Mouse (Mus musculus) limb, embryonic 14.5 days (tissue): ENCODE measurements at regions not wholly inside any gene's neighbourhood (a gene's known extent, or its start where the extent isn't known, plus 50 kb on each side); places are given as distances from the start of the nearest gene placed in this dataset.

Experiments used
- ATAC-seq: fragments of 200-750 bp; cut with Nextera tagmentation; 2 replicates; pipeline ENCODE4 v1.8.0; 2017; ENCODE audit warnings: low read depth, moderate number of reproducible peaks, moderate TSS enrichment; ENCODE audit not compliant: low FRiP score
- DNase-seq: peaks from one replicate; pipeline ENCODE4 v3.0.0-alpha.2; 2015; ENCODE audit warnings: low spot score
- H3K27ac ChIP-seq: fragments of 300-500 bp; sonication (generic); replicated peaks from 2 replicates; pipeline ENCODE4 v1.5.1; 2014; ENCODE audit warnings: low read depth, mild to moderate bottlenecking, low read length, moderate library complexity, mixed read lengths
- H3K27me3 ChIP-seq: fragments of 300-500 bp; sonication (generic); 2 replicates; pipeline ENCODE4 v1.6.1; 2014; ENCODE audit warnings: low read length, mixed read lengths; ENCODE audit not compliant: control insufficient read depth, insufficient read depth
- H3K36me3 ChIP-seq: fragments of 300-500 bp; sonication (generic); 2 replicates; pipeline ENCODE4 v1.6.1; 2014; ENCODE audit warnings: mild to moderate bottlenecking, low read length, moderate library complexity, mixed read lengths; ENCODE audit not compliant: control insufficient read depth, insufficient read depth
- H3K4me1 ChIP-seq: fragments of 300-500 bp; sonication (generic); 2 replicates; pipeline ENCODE4 v1.6.1; 2014; ENCODE audit warnings: antibody characterized with exemption, low read length, mixed read lengths; ENCODE audit not compliant: control insufficient read depth, insufficient read depth
- H3K4me2 ChIP-seq: fragments of 300-500 bp; sonication (generic); replicated peaks from 2 replicates; pipeline ENCODE4 v1.6.1; 2014; ENCODE audit warnings: low read depth, mild to moderate bottlenecking, low read length, moderate library complexity; ENCODE audit not compliant: severe bottlenecking
- H3K4me3 ChIP-seq: fragments of 300-500 bp; sonication (generic); replicated peaks from 2 replicates; pipeline ENCODE4 v1.5.1; 2014; ENCODE audit warnings: low read length
- H3K9ac ChIP-seq: fragments of 300-500 bp; sonication (generic); 2 replicates; pipeline ENCODE4 v1.6.1; 2014; ENCODE audit warnings: mild to moderate bottlenecking, low read depth, low read length, moderate library complexity; ENCODE audit not compliant: severe bottlenecking
- H3K9me3 ChIP-seq: fragments of 300-500 bp; sonication (generic); 2 replicates; pipeline ENCODE4 v1.6.1; 2016; ENCODE audit warnings: low read length; ENCODE audit not compliant: control insufficient read depth
- POLR2A ChIP-seq: fragments of 200-500 bp; IDR thresholded peaks from 2 replicates; pipeline ENCODE4 v1.8.0; 2012; ENCODE audit warnings: inconsistent platforms, mild to moderate bottlenecking, moderate library complexity, borderline replicate concordance; ENCODE audit not compliant: insufficient read depth, insufficient read length; ENCODE audit errors: extremely low read depth
- WGBS: fragments of 180-500 bp; shearing (Covaris S2); extraction: QIAGEN DNeasy Blood & Tissue Kit; methylation state at CpG from one replicate; pipeline ENCODE4 v1.1.7; 2014; 5-methylcytosine and 5-hydroxymethylcytosine counted together

GRCm38 (mm10) chr13:101524223-101524622 is 243.8 kb downstream of the Pik3r1 start:
- Histone ChIP-seq H3K4me1 (no peaks in the 10 kb centered on the region), H3K9ac (no peak overlapping the region), H3K4me2 (no peak overlapping the region), H3K9me3 (no peaks in the 10 kb centered on the region), H3K27me3 (no peaks in the 10 kb centered on the region), H3K36me3 (no peaks in the 10 kb centered on the region), H3K27ac (no peak overlapping the region), H3K4me3 (no peak overlapping the region)
- no peak for DNase-seq
- no peak for ATAC-seq
- 84% methylated on average over 3 of the region's 3 CpGs for WGBS
- no peak for TF ChIP-seq POLR2A

- Histone ChIP-seq H3K4me2 (no peak overlapping the region), H3K27me3 (no peaks in the 10 kb centered on the region), H3K4me3 (no peak overlapping the region), H3K9ac (no peak overlapping the region), H3K27ac (no peak overlapping the region), H3K36me3 (no peaks in the 10 kb centered on the region), H3K4me1 (no peaks in the 10 kb centered on the region), H3K9me3 (no peaks in the 10 kb centered on the region)
- DNase-seq = no peak
- 87% methylated on average over 3 of the region's 3 CpGs for WGBS
- no peak for TF ChIP-seq POLR2A
- ATAC-seq = no peak
Measured at GRCm38 (mm10) chr13:101523492-101523891, 244.5 kb downstream of the Pik3r1 start.

- WGBS = 88% methylated on average over 2 of the region's 2 CpGs
- Histone ChIP-seq H3K4me1 (no peaks in the 10 kb centered on the region), H3K9ac (no peak overlapping the region), H3K9me3 (no peaks in the 10 kb centered on the region), H3K27ac (no peak overlapping the region), H3K27me3 (no peaks in the 10 kb centered on the region), H3K4me3 (no peak overlapping the region), H3K36me3 (no peaks in the 10 kb centered on the region), H3K4me2 (no peak overlapping the region)
- ATAC-seq (no peak), DNase-seq (no peak)
- TF ChIP-seq POLR2A = no peak
Measured at GRCm38 (mm10) chr13:101522597-101522996, 245.4 kb downstream of the Pik3r1 start.

- Histone ChIP-seq H3K27ac (no peak overlapping the region), H3K4me2 (no peak overlapping the region), H3K27me3 (no peaks in the 10 kb centered on the region), H3K9me3 (0 out of 2 replicates have a peak, but pooled peaks cover 4% of the 10 kb centered on the region), H3K9ac (no peak overlapping the region), H3K4me3 (no peak overlapping the region), H3K36me3 (no peaks in the 10 kb centered on the region), H3K4me1 (peaks cover 5% of the 10 kb centered on the region; the same call in 1 of the 2 replicates)
- no peak for DNase-seq
- WGBS = 72% methylated on average over 3 of the region's 3 CpGs
- ATAC-seq = no peak
- TF ChIP-seq POLR2A = no peak
Measured at GRCm38 (mm10) chr13:101513354-101513753, 254.7 kb downstream of the Pik3r1 start.

- ATAC-seq (no peak), DNase-seq (peak; percentile 52)
- Histone ChIP-seq H3K27me3 (no peaks in the 10 kb centered on the region), H3K4me1 (peaks cover 5% of the 10 kb centered on the region; the same call in 1 of the 2 replicates), H3K4me2 (no peak overlapping the region), H3K9ac (no peak overlapping the region), H3K4me3 (no peak overlapping the region), H3K9me3 (no peaks in the 10 kb centered on the region), H3K27ac (no peak overlapping the region), H3K36me3 (no peaks in the 10 kb centered on the region)
- 65% methylated on average over 1 of the region's 1 CpGs for WGBS
- no peak for TF ChIP-seq POLR2A
Measured at GRCm38 (mm10) chr13:101509946-101510345, 258.1 kb downstream of the Pik3r1 start.

GRCm38 (mm10) chr13:101508331-101508730 is 259.7 kb downstream of the Pik3r1 start:
- Histone ChIP-seq H3K36me3 (no peaks in the 10 kb centered on the region), H3K27me3 (no peaks in the 10 kb centered on the region), H3K4me2 (no peak overlapping the region), H3K4me3 (no peak overlapping the region), H3K4me1 (peaks cover 5% of the 10 kb centered on the region; the same call in 1 of the 2 replicates), H3K27ac (no peak overlapping the region), H3K9me3 (no peaks in the 10 kb centered on the region), H3K9ac (no peak overlapping the region)
- no peak for DNase-seq
- TF ChIP-seq POLR2A = no peak
- ATAC-seq = no peak
